Mouse (Mus musculus) gastrocnemius, adult 2 months (tissue): ENCODE measurements around the gene Cdc123. TPM values are rescaled to one million over a fixed set of nuclear protein-coding genes. Genes with fewer than 3 reads are reported as not detected.

ENCODE experiments used
- DNase-seq: peaks from one replicate; pipeline ENCODE4 v3.0.0; 2022
- H3K27ac ChIP-seq: fragments of 200-600 bp; 2 replicates; pipeline ENCODE4 v1.8.1; 2022; ENCODE audit warnings: mild to moderate bottlenecking
- H3K4me3 ChIP-seq: fragments of 200-600 bp; 2 replicates; pipeline ENCODE4 v1.8.1; 2022; ENCODE audit warnings: mild to moderate bottlenecking, moderate library complexity
- CTCF ChIP-seq: fragments of 200-600 bp; IDR thresholded peaks from 2 replicates; pipeline ENCODE4 v1.8.1; 2022; ENCODE audit warnings: antibody characterized with exemption, mild to moderate bottlenecking, moderate library complexity
- intact Hi-C: fragments of 180-260 bp; cut with DNase I; formaldehyde crosslinking; loops from one replicate; pipeline ENCODE4 v1.15.1; 2025
- total RNA-seq, 2 experiments: library from RNA; stranded (reverse); gene quantifications; 2 replicates each; pipeline ENCODE4 v1.2.3; 2021

Cdc123 gene
- total RNA-seq, 2 experiments from 2014 or later, result 79.2 to 89.7 TPM

GRCm38 (mm10) chr2:5801182-5801640 is 43.8 kb downstream of the Cdc123 start:
- H3K27ac ChIP-seq, result no peak overlapping the region
- intact Hi-C loops, result no loop called here
- DNase-seq, result no peak
- no peak overlapping the region for H3K4me3 ChIP-seq
- TF ChIP-seq CTCF, result no peak

- Histone ChIP-seq H3K4me3 (no peak overlapping the region), H3K27ac (no peak overlapping the region)
- no peak for DNase-seq
- TF ChIP-seq CTCF, result no peak
- intact Hi-C loops, result no loop called here
Observed at GRCm38 (mm10) chr2:5797816-5798672, 46.9 kb downstream of the Cdc123 start.

- Histone ChIP-seq H3K27ac (no peak overlapping the region), H3K4me3 (no peak overlapping the region)
- no peak for DNase-seq
- intact Hi-C loops, result no loop called here
- no peak for TF ChIP-seq CTCF
Observed at GRCm38 (mm10) chr2:5793771-5794170, 51.2 kb downstream of the Cdc123 start.

- intact Hi-C loops, result no loop called here
- Histone ChIP-seq H3K27ac (no peak overlapping the region), H3K4me3 (no peak overlapping the region)
- no peak for TF ChIP-seq CTCF
- no peak for DNase-seq
Observed at GRCm38 (mm10) chr2:5792056-5792455, 52.9 kb downstream of the Cdc123 start.

GRCm38 (mm10) chr2:5789625-5790160 is 55.3 kb downstream of the Cdc123 start:
- no peak overlapping the region for H3K27ac ChIP-seq
- H3K4me3 ChIP-seq, result no peak overlapping the region
- intact Hi-C loops, result no loop called here
- TF ChIP-seq CTCF, result no peak
- DNase-seq, result no peak

- intact Hi-C loops, result no loop called here
- DNase-seq, result no peak
- no peak for TF ChIP-seq CTCF
- H3K4me3 ChIP-seq, result no peak overlapping the region
- H3K27ac ChIP-seq, result no peak overlapping the region
Observed at GRCm38 (mm10) chr2:5787391-5787790, 57.6 kb downstream of the Cdc123 start.

GRCm38 (mm10) chr2:5772464-5772863 is 72.5 kb downstream of the Cdc123 start:
- TF ChIP-seq CTCF, result no peak
- no peak for DNase-seq
- Histone ChIP-seq H3K27ac (no peak overlapping the region), H3K4me3 (no peak overlapping the region)
- intact Hi-C loops, result no loop called here

GRCm38 (mm10) chr2:5770708-5771241 is 74.2 kb downstream of the Cdc123 start:
- Histone ChIP-seq H3K27ac (no peak overlapping the region), H3K4me3 (no peak overlapping the region)
- peak; percentile 25 for DNase-seq
- intact Hi-C loops, result loop anchor here (1.0 to 2.0 kb wide), 2 partner anchors 319 to 690 kb away; no protein-coding TSS in a partner anchor
- TF ChIP-seq CTCF, result peak; percentile 72

GRCm38 (mm10) chr2:5769630-5770029 is 75.3 kb downstream of the Cdc123 start:
- H3K4me3 ChIP-seq, result no peak overlapping the region
- no peak for TF ChIP-seq CTCF
- intact Hi-C loops, result loop anchor here (2.0 kb wide), 1 partner anchor 689 kb away; no protein-coding TSS in a partner anchor
- no peak overlapping the region for H3K27ac ChIP-seq
- DNase-seq, result no peak

- no peak overlapping the region for H3K4me3 ChIP-seq
- intact Hi-C loops, result no loop called here
- no peak overlapping the region for H3K27ac ChIP-seq
- no peak for DNase-seq
- no peak for TF ChIP-seq CTCF
Observed at GRCm38 (mm10) chr2:5768946-5769345, 76.0 kb downstream of the Cdc123 start.

GRCm38 (mm10) chr2:5762031-5762430 is 82.9 kb downstream of the Cdc123 start:
- no peak overlapping the region for H3K4me3 ChIP-seq
- TF ChIP-seq CTCF, result no peak
- DNase-seq, result no peak
- no peak overlapping the region for H3K27ac ChIP-seq
- intact Hi-C loops, result no loop called here

GRCm38 (mm10) chr2:5760479-5761008 is 84.4 kb downstream of the Cdc123 start:
- TF ChIP-seq CTCF, result no peak
- DNase-seq, result no peak
- intact Hi-C loops, result no loop called here

GRCm38 (mm10) chr2:5758569-5758968 is 86.4 kb downstream of the Cdc123 start:
- no peak overlapping the region for H3K4me3 ChIP-seq
- intact Hi-C loops, result no loop called here
- DNase-seq, result no peak
- TF ChIP-seq CTCF, result 0 out of 2 replicates have a peak, but pooled peaks have one; percentile 3
- no peak overlapping the region for H3K27ac ChIP-seq

More at GRCm38 (mm10) chr2:5760479-5761008, 84.4 kb downstream of the Cdc123 start:
- Histone ChIP-seq H3K4me3 (no peak overlapping the region), H3K27ac (no peak overlapping the region)
